Mouse (Mus musculus): ENCODE results near the gene Tmod1.

- no peak for TF ChIP-seq CHD2 (IDR thresholded peaks at IDR 0.05; ENCODE audit: low read depth, low read length)
- no peak for TF ChIP-seq MAFK (IDR thresholded peaks at IDR 0.05; ENCODE audit: insufficient read depth, low read depth, low read length)
- no peak for TF ChIP-seq ZC3H11A (IDR thresholded peaks at IDR 0.05; ENCODE audit: borderline replicate concordance, low read depth, low read length)
- TF ChIP-seq ZNF384 (IDR thresholded peaks at IDR 0.05; ENCODE audit: low read depth, low read length) = no peak
Measured at GRCm38 (mm10) chr4:46033197-46033596, 5.5 kb upstream of the Tmod1 start.

Measured in ES-E14 (cell line).